Mouse (Mus musculus): ENCODE results near the gene Otulin.

DNA sequence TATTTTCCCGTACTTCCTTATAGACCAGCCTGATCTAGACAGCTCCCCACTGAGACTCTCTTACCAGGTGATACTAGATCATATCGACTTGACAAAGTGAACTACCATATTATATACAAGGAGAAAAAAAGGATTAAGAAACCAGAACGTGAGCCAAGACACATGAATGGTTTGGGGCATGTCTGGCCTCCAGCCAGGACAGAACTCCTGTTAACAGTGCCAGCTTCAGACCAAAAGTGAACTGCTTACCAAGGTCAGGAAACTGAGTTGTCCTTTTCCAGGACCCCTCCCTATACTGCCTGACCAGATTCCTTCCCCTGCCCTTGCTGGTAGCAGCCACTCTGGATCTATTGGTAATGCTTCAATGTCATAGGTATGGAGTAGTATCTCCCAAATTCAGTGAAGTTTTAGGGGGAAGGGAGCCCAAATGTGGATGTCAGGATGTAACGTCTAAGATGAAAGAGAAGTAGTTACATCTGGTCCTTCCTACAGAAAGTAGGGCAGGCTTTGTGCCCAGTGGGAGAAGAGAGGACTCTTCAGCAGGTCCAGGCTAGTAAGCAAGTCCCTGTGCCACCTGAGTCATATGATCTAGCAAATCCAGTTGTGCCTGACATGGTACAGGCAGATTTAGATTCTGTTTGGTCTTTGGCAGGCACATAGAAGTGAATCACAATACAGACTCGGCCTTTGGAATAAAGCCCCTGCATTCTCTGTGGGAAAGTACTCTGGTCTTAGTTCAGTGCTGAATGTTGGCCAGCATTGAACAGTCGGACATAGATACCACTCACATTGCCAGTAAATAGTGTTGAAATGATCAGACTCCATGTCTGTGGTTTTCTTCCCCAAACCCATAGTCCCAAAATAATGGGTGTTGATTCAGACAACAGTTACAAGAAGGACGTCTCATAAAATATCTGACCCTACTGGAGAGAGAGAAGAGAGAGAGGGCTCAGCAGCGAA lies 3.7 kb upstream of the Otulin start:
- TF ChIP-seq POLR2A (IDR thresholded peaks at IDR 0.05; ENCODE audit: insufficient read depth, low read depth, low read length) (no peak), CTCF (IDR thresholded peaks at IDR 0.05; ENCODE audit: insufficient read depth, low read depth, low read length) (no peak)
